Mouse (Mus musculus) lung, embryonic 14.5 days (tissue): Measurements from ENCODE around the gene 4930544D05Rik. TPM values are rescaled to one million over a fixed set of nuclear protein-coding genes. Genes with fewer than 3 reads are reported as not detected.

Experiments used
- ATAC-seq: fragments of 200-750 bp; cut with Nextera tagmentation; 2 replicates; pipeline ENCODE4 v1.8.0; 2017; ENCODE audit warnings: mild to moderate bottlenecking, moderate TSS enrichment, moderate library complexity; ENCODE audit not compliant: insufficient read depth
- DNase-seq: peaks from one replicate; pipeline ENCODE4 v3.0.0-alpha.2; 2015
- H3K27ac ChIP-seq: fragments of 300-500 bp; sonication (generic); 2 replicates; pipeline ENCODE4 v1.5.1; 2014; ENCODE audit warnings: low read depth, mild to moderate bottlenecking, moderate library complexity
- H3K27me3 ChIP-seq: fragments of 300-500 bp; sonication (generic); 2 replicates; pipeline ENCODE4 v1.6.1; 2014; ENCODE audit warnings: low read length, control low read depth; ENCODE audit not compliant: insufficient read depth
- H3K36me3 ChIP-seq: fragments of 300-500 bp; sonication (generic); 2 replicates; pipeline ENCODE4 v1.6.1; 2014; ENCODE audit warnings: control low read depth; ENCODE audit not compliant: insufficient read depth
- H3K4me1 ChIP-seq: fragments of 300-500 bp; sonication (generic); 2 replicates; pipeline ENCODE4 v1.6.1; 2014; ENCODE audit warnings: antibody characterized with exemption, control low read depth; ENCODE audit not compliant: insufficient read depth
- H3K4me2 ChIP-seq: fragments of 300-500 bp; sonication (generic); 2 replicates; pipeline ENCODE4 v1.6.1; 2014; ENCODE audit warnings: mild to moderate bottlenecking
- H3K4me3 ChIP-seq: fragments of 300-500 bp; sonication (generic); 2 replicates; pipeline ENCODE4 v1.5.1; 2014; ENCODE audit warnings: low read depth, low read length
- H3K9ac ChIP-seq: fragments of 300-500 bp; sonication (generic); 2 replicates; pipeline ENCODE4 v1.6.1; 2014
- H3K9me3 ChIP-seq: fragments of 300-500 bp; sonication (generic); 2 replicates; pipeline ENCODE4 v1.6.1; 2016; ENCODE audit warnings: low read depth, low read length, control low read depth
- CTCF ChIP-seq: IDR thresholded peaks from 2 replicates; pipeline ENCODE4 v1.5.1; 2016; ENCODE audit warnings: antibody characterized with exemption, low read depth
- WGBS: fragments of 180-500 bp; shearing (Covaris S2); extraction: QIAGEN DNeasy Blood & Tissue Kit; methylation state at CpG from one replicate; pipeline ENCODE4 v1.1.7; 2014; 5-methylcytosine and 5-hydroxymethylcytosine counted together
- polyA plus RNA-seq: library from polyadenylated mRNA; unstranded; fragments of >200 nt; fragmentation: Nextera tagmentation; extraction: Ambion mirVana; gene quantifications from 2 replicates; pipeline ENCODE4 v1.2.1, GENCODE M21; 2014

The 4930544D05Rik gene
- polyA plus RNA-seq, 1 experiment from 2014 or later: not detected

- H3K9me3 ChIP-seq: no peaks in the 10 kb centered on the region
- H3K4me1 ChIP-seq: no peaks in the 10 kb centered on the region
- H3K4me3 ChIP-seq: no peak overlapping the region
- no peak for ATAC-seq
- no peaks in the 10 kb centered on the region for H3K27me3 ChIP-seq
- 76% methylated on average over 6 of the region's 6 CpGs for WGBS
- peaks cover 22% of the 10 kb centered on the region for H3K36me3 ChIP-seq
- H3K9ac ChIP-seq: no peak overlapping the region
- no peak overlapping the region for H3K4me2 ChIP-seq
- DNase-seq: no peak
- TF ChIP-seq CTCF: no peak
- H3K27ac ChIP-seq: no peak overlapping the region
These were observed 18.3 kb upstream of the 4930544D05Rik start for GRCm38 (mm10) chr11:70597301-70597700.

GRCm38 (mm10) chr11:70598451-70598953, 17.1 kb upstream of the 4930544D05Rik start:
- Histone ChIP-seq H3K27me3 (no peaks in the 10 kb centered on the region), H3K27ac (no peak overlapping the region), H3K36me3 (peaks cover 25% of the 10 kb centered on the region), H3K4me3 (no peak overlapping the region), H3K4me1 (no peaks in the 10 kb centered on the region), H3K9ac (no peak overlapping the region), H3K9me3 (no peaks in the 10 kb centered on the region), H3K4me2 (no peak overlapping the region)
- TF ChIP-seq CTCF: no peak
- DNase-seq (no peak), ATAC-seq (no peak)
- 85% methylated on average over 9 of the region's 9 CpGs for WGBS

GRCm38 (mm10) chr11:70605024-70605566, 10.6 kb upstream of the 4930544D05Rik start:
- 52% methylated on average over 14 of the region's 14 CpGs for WGBS
- Histone ChIP-seq H3K4me2 (no peak overlapping the region), H3K27ac (no peak overlapping the region), H3K36me3 (peaks cover 73% of the 10 kb centered on the region), H3K9me3 (no peaks in the 10 kb centered on the region), H3K4me1 (no peaks in the 10 kb centered on the region), H3K9ac (no peak overlapping the region), H3K27me3 (no peaks in the 10 kb centered on the region), H3K4me3 (no peak overlapping the region)
- DNase-seq: peak; percentile 91
- TF ChIP-seq CTCF: peak; percentile 94
- ATAC-seq: no peak

GRCm38 (mm10) chr11:70606717-70607116, 8.9 kb upstream of the 4930544D05Rik start:
- TF ChIP-seq CTCF: no peak
- H3K36me3 ChIP-seq: peaks cover 82% of the 10 kb centered on the region

GRCm38 (mm10) chr11:70607611-70608010, 8.0 kb upstream of the 4930544D05Rik start:
- no peak overlapping the region for H3K27ac ChIP-seq
- no peak overlapping the region for H3K4me3 ChIP-seq
- peaks cover 86% of the 10 kb centered on the region for H3K36me3 ChIP-seq
- no peak for DNase-seq
- H3K27me3 ChIP-seq: no peaks in the 10 kb centered on the region
- H3K4me2 ChIP-seq: no peak overlapping the region
- no peaks in the 10 kb centered on the region for H3K9me3 ChIP-seq
- no peaks in the 10 kb centered on the region for H3K4me1 ChIP-seq
- TF ChIP-seq CTCF: no peak
- 80% methylated on average over 9 of the region's 9 CpGs for WGBS
- H3K9ac ChIP-seq: no peak overlapping the region
- no peak for ATAC-seq

More at GRCm38 (mm10) chr11:70606717-70607116, 8.9 kb upstream of the 4930544D05Rik start:
- H3K27me3 ChIP-seq: no peaks in the 10 kb centered on the region
- H3K4me2 ChIP-seq: no peak overlapping the region
- no peak overlapping the region for H3K9ac ChIP-seq
- no peak for DNase-seq
- no peaks in the 10 kb centered on the region for H3K4me1 ChIP-seq
- no peaks in the 10 kb centered on the region for H3K9me3 ChIP-seq
- ATAC-seq: no peak
- no peak overlapping the region for H3K27ac ChIP-seq
- no peak overlapping the region for H3K4me3 ChIP-seq
- 64% methylated on average over 12 of the region's 12 CpGs for WGBS

- H3K36me3 ChIP-seq: peaks cover 92% of the 10 kb centered on the region
- DNase-seq: no peak
These were observed 7.1 kb upstream of the 4930544D05Rik start for GRCm38 (mm10) chr11:70608381-70609066.

GRCm38 (mm10) chr11:70610752-70611151, 4.9 kb upstream of the 4930544D05Rik start:
- Histone ChIP-seq H3K9ac (no peak overlapping the region), H3K27me3 (no peaks in the 10 kb centered on the region), H3K36me3 (peaks cover 76% of the 10 kb centered on the region), H3K27ac (no peak overlapping the region), H3K4me1 (peaks cover 10% of the 10 kb centered on the region; the same call in 1 of the 2 replicates), H3K9me3 (no peaks in the 10 kb centered on the region), H3K4me2 (no peak overlapping the region), H3K4me3 (no peak overlapping the region)
- DNase-seq (no peak), ATAC-seq (no peak)
- WGBS: 77% methylated on average over 4 of the region's 4 CpGs
- TF ChIP-seq CTCF: peak; percentile 26

More at GRCm38 (mm10) chr11:70608381-70609066, 7.1 kb upstream of the 4930544D05Rik start:
- H3K4me3 ChIP-seq: no peak overlapping the region
- no peak; the same call in 1 of the 2 replicates for ATAC-seq
- H3K27ac ChIP-seq: no peak overlapping the region
- no peaks in the 10 kb centered on the region for H3K27me3 ChIP-seq
- H3K4me1 ChIP-seq: no peaks in the 10 kb centered on the region
- H3K4me2 ChIP-seq: no peak overlapping the region
- 85% methylated on average over 26 of the region's 26 CpGs for WGBS
- H3K9me3 ChIP-seq: no peaks in the 10 kb centered on the region
- H3K9ac ChIP-seq: no peak overlapping the region
- peak; percentile 49 for TF ChIP-seq CTCF
